Comparison of ENCODE assay signal across 8 mouse cellular contexts in genomic region chr13:92483348-92483747, GRCm38 (mm10). TPM values are rescaled to one million over a fixed set of nuclear protein-coding genes. Genes with fewer than 3 reads are reported as not detected.
DNase-seq lines count a peak whose midpoint lies in the region; ATAC-seq and TF ChIP-seq lines count a peak whose summit lies in the region.

No protein-coding gene starts in this region.

- peak; percentile 83 for TF ChIP-seq CTCF in lung, postnatal 0 days (IDR thresholded peaks at IDR 0.05)

- H3K27me3 ChIP-seq in forebrain, embryonic 12.5 days = no peaks in the 10 kb centered on the region
- H3K27me3 ChIP-seq in lung, postnatal 0 days (replicated peaks; ENCODE audit: insufficient read depth, low read length) = no peaks in the 10 kb centered on the region

- peak overlapping the region; percentile 65 for H3K4me2 ChIP-seq in forebrain, embryonic 12.5 days
- H3K4me2 ChIP-seq in lung, postnatal 0 days (replicated peaks; ENCODE audit: low read depth, low read length) = peak overlapping the region; percentile 55

- intact Hi-C loops in heart, postnatal 36 days (cut with DNase I) = loop anchor here (2.0 kb wide), 2 partner anchors 127 to 571 kb away; no protein-coding TSS in a partner anchor

- peak; percentile 52 for ATAC-seq in forebrain, embryonic 12.5 days (ENCODE audit: low FRiP score)
- ATAC-seq in lung, postnatal 0 days = peak; percentile 75

- H3K9me3 ChIP-seq in forebrain, embryonic 12.5 days = no peaks in the 10 kb centered on the region
- H3K9me3 ChIP-seq in lung, postnatal 0 days (ENCODE audit: low read length) = no peaks in the 10 kb centered on the region

- peak; percentile 21 for DNase-seq in MEL-GATA-1-ER (ENCODE audit: extremely low read depth, low read depth)
- peak; percentile 3 for DNase-seq in c-Kit-negative CD71-positive TER-119-positive erythroid progenitor cells, embryonic 14.5 days (ENCODE audit: low read depth, low spot score)
- DNase-seq in heart, postnatal 36 days = peak; percentile 35 to 36
- DNase-seq in layer of hippocampus, adult 8-10 months (ENCODE audit: low spot score in 2 of 2) = peak; percentile 24 to 25
- peak; percentile 71 for DNase-seq in lung, postnatal 0 days (ENCODE audit: low spot score)
- DNase-seq in retina, adult 2 months (ENCODE audit: low read depth, low spot score) = peak; percentile 13
- DNase-seq in thymus, postnatal 25 days = peak; percentile 64

- H3K4me3 ChIP-seq in forebrain, embryonic 12.5 days (replicated peaks) = peak overlapping the region; percentile 41
- H3K4me3 ChIP-seq in lung, postnatal 0 days (ENCODE audit: low read depth, low read length) = peak overlapping the region; percentile 45

- H3K27ac ChIP-seq in forebrain, embryonic 12.5 days = 0 out of 2 replicates have a peak overlapping the region, but pooled peaks have one; percentile 54
- no peak overlapping the region for H3K27ac ChIP-seq in lung, postnatal 0 days (ENCODE audit: low read length)

- no peaks in the 10 kb centered on the region; the same call in 1 of the 2 replicates for H3K36me3 ChIP-seq in forebrain, embryonic 12.5 days (replicated peaks)
- H3K36me3 ChIP-seq in lung, postnatal 0 days (ENCODE audit: insufficient read depth, low read length) = no peaks in the 10 kb centered on the region

- H3K9ac ChIP-seq in forebrain, embryonic 12.5 days = no peak overlapping the region
- no peak overlapping the region for H3K9ac ChIP-seq in lung, postnatal 0 days (replicated peaks; ENCODE audit: low read depth)

- H3K4me1 ChIP-seq in forebrain, embryonic 12.5 days = no peaks in the 10 kb centered on the region; the same call in 1 of the 2 replicates
- peaks cover 4% of the 10 kb centered on the region; the same call in 1 of the 2 replicates for H3K4me1 ChIP-seq in lung, postnatal 0 days (ENCODE audit: insufficient read depth, low read depth, low read length)

- 0 out of 2 replicates have a peak, but pooled peaks have one; percentile 15 for TF ChIP-seq EP300 in lung, postnatal 0 days (IDR thresholded peaks at IDR 0.05)

- 4% methylated on average over 3 of the region's 3 CpGs for WGBS in forebrain, embryonic 12.5 days
- 9% methylated on average over 3 of the region's 3 CpGs for WGBS in lung, postnatal 0 days

RNA-seq across cellular contexts. Expression of gene Fam151b, which starts 0.5 kb away (rescaled TPM):
- polyA plus RNA-seq in forebrain, embryonic 12.5 days (2016; fragmentation: Nextera tagmentation; extraction: Ambion mirVana) = 0.17 and 0.28 TPM in 2 replicates
- total RNA-seq in heart, postnatal 36 days (2021) = 1 to 10 TPM; 1.8 to 2.5 TPM
- 10 to 100 TPM in 2 of 4 experiments, 1 to 10 TPM in 2; 7.9 to 11.3 (median 10.4) TPM for total RNA-seq in layer of hippocampus, adult 8-10 months (2022)
- polyA plus RNA-seq in lung, postnatal 0 days (2015; fragmentation: Nextera tagmentation; extraction: Ambion mirVana) = 0.30 and 0.39 TPM in 2 replicates

RNA-seq across cellular contexts. Expression of gene Zfyve16, which starts 47.3 kb away (rescaled TPM):
- polyA plus RNA-seq in forebrain, embryonic 12.5 days (2016; fragmentation: Nextera tagmentation; extraction: Ambion mirVana) = 11.9 and 12.7 TPM in 2 replicates
- 10 to 100 TPM; 11.4 to 12.4 TPM for total RNA-seq in heart, postnatal 36 days (2021)
- total RNA-seq in layer of hippocampus, adult 8-10 months (2022) = 10 to 100 TPM; 17.6 to 21.0 (median 19.3) TPM
- polyA plus RNA-seq in lung, postnatal 0 days (2015; fragmentation: Nextera tagmentation; extraction: Ambion mirVana) = 6.8 and 8.4 TPM in 2 replicates

RNA-seq across cellular contexts. Expression of gene Ankrd34b, which starts 57.7 kb away (rescaled TPM):
- 0.09 and 0.21 TPM in 2 replicates for polyA plus RNA-seq in forebrain, embryonic 12.5 days (2016; fragmentation: Nextera tagmentation; extraction: Ambion mirVana)
- under 1 TPM in 1 of 2 experiments, not detected in 1; 0.08 TPM for total RNA-seq in heart, postnatal 36 days (2021)
- total RNA-seq in layer of hippocampus, adult 8-10 months (2022) = 10 to 100 TPM; 14.4 to 17.8 (median 16.3) TPM
- 0.18 and 0.24 TPM in 2 replicates for polyA plus RNA-seq in lung, postnatal 0 days (2015; fragmentation: Nextera tagmentation; extraction: Ambion mirVana)

Comparison
In these comparisons a context has a peak if more than half of its experiments do, and no peak if none do; other contexts are left out.
1. DNase-seq: peak in every context shown above with its lines; median percentile 71 in lung, postnatal 0 days; 64 in thymus, postnatal 25 days; 36 in heart, postnatal 36 days; 24 in layer of hippocampus, adult 8-10 months; 21 in MEL-GATA-1-ER; 13 in retina, adult 2 months; 3 in c-Kit-negative CD71-positive TER-119-positive erythroid progenitor cells, embryonic 14.5 days.
2. RNA of gene Ankrd34b, which starts 57.7 kb away (total RNA-seq): 14.4 to 17.8 TPM in layer of hippocampus, adult 8-10 months; 0.08 TPM in heart, postnatal 36 days; every median in the first group is over 10 times any median in the second.